Mouse (Mus musculus) midbrain, embryonic 15.5 days (tissue): ENCODE results near the gene Rps6kb2. TPM values are rescaled to one million over a fixed set of nuclear protein-coding genes. Genes with fewer than 3 reads are reported as not detected.
A peak's percentile ranks its signal among the peaks of the same experiment; 100 is the strongest.

Experiments used
- ATAC-seq: fragments of 200-750 bp; cut with Nextera tagmentation; replicated peaks from 2 replicates; pipeline ENCODE4 v1.8.0; 2017; ENCODE audit warnings: moderate TSS enrichment
- H3K27ac ChIP-seq: fragments of 300-500 bp; sonication (generic); 2 replicates; pipeline ENCODE4 v1.5.1; 2015; ENCODE audit warnings: mild to moderate bottlenecking, inconsistent platforms
- H3K27me3 ChIP-seq: fragments of 300-500 bp; sonication (generic); replicated peaks from 2 replicates; pipeline ENCODE4 v1.6.1; 2015; ENCODE audit warnings: inconsistent platforms
- H3K36me3 ChIP-seq: fragments of 300-500 bp; sonication (generic); replicated peaks from 2 replicates; pipeline ENCODE4 v1.6.1; 2015; ENCODE audit warnings: inconsistent platforms
- H3K4me1 ChIP-seq: fragments of 300-500 bp; sonication (generic); 2 replicates; pipeline ENCODE4 v1.6.1; 2015; ENCODE audit warnings: inconsistent platforms
- H3K4me2 ChIP-seq: fragments of 300-500 bp; sonication (generic); 2 replicates; pipeline ENCODE4 v1.6.1; 2015; ENCODE audit warnings: inconsistent platforms, mild to moderate bottlenecking, moderate library complexity
- H3K4me3 ChIP-seq: fragments of 300-500 bp; sonication (generic); 2 replicates; pipeline ENCODE4 v1.5.1; 2015; ENCODE audit warnings: mild to moderate bottlenecking, inconsistent platforms
- H3K9ac ChIP-seq: fragments of 300-500 bp; sonication (generic); 2 replicates; pipeline ENCODE4 v1.6.1; 2015; ENCODE audit warnings: mild to moderate bottlenecking, inconsistent platforms
- H3K9me3 ChIP-seq: fragments of 300-500 bp; sonication (generic); 2 replicates; pipeline ENCODE4 v1.6.1; 2016; ENCODE audit warnings: inconsistent platforms
- WGBS: fragments of 180-500 bp; shearing (Covaris S2); methylation state at CpG from one replicate; pipeline ENCODE4 v1.1.7; 2015; ENCODE audit warnings: mixed read lengths; 5-methylcytosine and 5-hydroxymethylcytosine counted together
- polyA plus RNA-seq: library from polyadenylated mRNA; unstranded; fragments of >200 nt; fragmentation: Nextera tagmentation; extraction: Ambion mirVana; gene quantifications from 2 replicates; pipeline ENCODE4 v1.2.1, GENCODE M21; 2015

The Rps6kb2 gene
- polyA plus RNA-seq, 1 experiment from 2014 or later: 60.7 TPM

GRCm38 (mm10) chr19:4164100-4164499 lies 946 bp upstream of the Rps6kb2 start:
- H3K27ac ChIP-seq: 0 out of 2 replicates have a peak overlapping the region, but pooled peaks have one; percentile 84
- ATAC-seq: no peak
- no peaks in the 10 kb centered on the region for H3K27me3 ChIP-seq
- WGBS: 84% methylated on average over 3 of the region's 3 CpGs
- peaks cover 9% of the 10 kb centered on the region for H3K36me3 ChIP-seq
- H3K4me1 ChIP-seq: peaks cover 21% of the 10 kb centered on the region
- no peak overlapping the region for H3K4me2 ChIP-seq
- no peak overlapping the region for H3K9ac ChIP-seq
- H3K4me3 ChIP-seq: no peak overlapping the region
- H3K9me3 ChIP-seq: no peaks in the 10 kb centered on the region

- Histone ChIP-seq H3K36me3 (peaks cover 15% of the 10 kb centered on the region), H3K9ac (peak overlapping the region; percentile 70), H3K4me1 (peaks cover 21% of the 10 kb centered on the region), H3K4me3 (peak overlapping the region; percentile 66), H3K9me3 (no peaks in the 10 kb centered on the region), H3K27me3 (no peaks in the 10 kb centered on the region), H3K27ac (peak overlapping the region; percentile 84), H3K4me2 (peak overlapping the region; percentile 92)
- ATAC-seq: peak; percentile 18
- whole genome bisulfite sequencing: 31% methylated on average over 4 of the region's 4 CpGs
Measured at GRCm38 (mm10) chr19:4163543-4163887, 361 bp upstream of the Rps6kb2 start.

GRCm38 (mm10) chr19:4159049-4159448 lies 4.1 kb downstream of the Rps6kb2 start:
- peaks cover 37% of the 10 kb centered on the region for H3K36me3 ChIP-seq
- no peaks in the 10 kb centered on the region for H3K27me3 ChIP-seq
- H3K9ac ChIP-seq: no peak overlapping the region
- no peak for ATAC-seq
- no peak overlapping the region for H3K4me2 ChIP-seq
- H3K4me3 ChIP-seq: no peak overlapping the region
- H3K27ac ChIP-seq: no peak overlapping the region
- H3K4me1 ChIP-seq: peaks cover 19% of the 10 kb centered on the region
- WGBS: 96% methylated on average over 8 of the region's 8 CpGs
- H3K9me3 ChIP-seq: no peaks in the 10 kb centered on the region

GRCm38 (mm10) chr19:4156771-4157170 lies 6.4 kb downstream of the Rps6kb2 start:
- WGBS: 86% methylated on average over 12 of the region's 12 CpGs
- peaks cover 2% of the 10 kb centered on the region for H3K4me1 ChIP-seq
- H3K9ac ChIP-seq: no peak overlapping the region
- H3K4me3 ChIP-seq: no peak overlapping the region
- no peaks in the 10 kb centered on the region for H3K27me3 ChIP-seq
- H3K4me2 ChIP-seq: no peak overlapping the region
- no peaks in the 10 kb centered on the region for H3K9me3 ChIP-seq
- ATAC-seq: no peak
- H3K36me3 ChIP-seq: peaks cover 37% of the 10 kb centered on the region
- no peak overlapping the region for H3K27ac ChIP-seq

- H3K27ac ChIP-seq: no peak overlapping the region
- no peak for ATAC-seq
- H3K4me2 ChIP-seq: no peak overlapping the region
- peaks cover 37% of the 10 kb centered on the region for H3K36me3 ChIP-seq
- H3K4me3 ChIP-seq: no peak overlapping the region
- H3K9ac ChIP-seq: no peak overlapping the region
- H3K9me3 ChIP-seq: no peaks in the 10 kb centered on the region
- H3K4me1 ChIP-seq: no peaks in the 10 kb centered on the region
- no peaks in the 10 kb centered on the region for H3K27me3 ChIP-seq
- 69% methylated on average over 20 of the region's 20 CpGs for WGBS
Measured at GRCm38 (mm10) chr19:4156073-4156579, 7.0 kb downstream of the Rps6kb2 start.

GRCm38 (mm10) chr19:4155223-4156072 lies 7.7 kb downstream of the Rps6kb2 start:
- Histone ChIP-seq H3K27ac (no peak overlapping the region), H3K9me3 (no peaks in the 10 kb centered on the region), H3K4me1 (no peaks in the 10 kb centered on the region), H3K4me3 (no peak overlapping the region), H3K9ac (no peak overlapping the region), H3K27me3 (no peaks in the 10 kb centered on the region), H3K4me2 (no peak overlapping the region), H3K36me3 (peaks cover 37% of the 10 kb centered on the region)
- ATAC-seq: no peak
- WGBS: 70% methylated on average over 6 of the region's 6 CpGs

GRCm38 (mm10) chr19:4154437-4155222 lies 8.5 kb downstream of the Rps6kb2 start:
- Histone ChIP-seq H3K36me3 (peaks cover 37% of the 10 kb centered on the region), H3K9ac (no peak overlapping the region), H3K27ac (no peak overlapping the region), H3K4me2 (no peak overlapping the region), H3K9me3 (no peaks in the 10 kb centered on the region), H3K27me3 (no peaks in the 10 kb centered on the region), H3K4me1 (peaks cover 5% of the 10 kb centered on the region), H3K4me3 (no peak overlapping the region)
- no peak for ATAC-seq
- WGBS: 87% methylated on average over 13 of the region's 13 CpGs

GRCm38 (mm10) chr19:4153232-4153654 lies 9.9 kb downstream of the Rps6kb2 start, which contains the start of gene Ptprcap:
Ptprcap (plus strand) TSS chr19:4153604.
- Histone ChIP-seq H3K27me3 (no peaks in the 10 kb centered on the region), H3K4me1 (peaks cover 14% of the 10 kb centered on the region), H3K36me3 (peaks cover 26% of the 10 kb centered on the region), H3K4me3 (no peak within 1 kb of the TSS), H3K4me2 (no peak within 1 kb of the TSS), H3K9ac (no peak within 1 kb of the TSS), H3K27ac (no peak within 1 kb of the TSS), H3K9me3 (no peaks in the 10 kb centered on the region)
- no peak for ATAC-seq
- 72% methylated on average over 11 of the region's 11 CpGs for WGBS

- Histone ChIP-seq H3K27me3 (no peaks in the 10 kb centered on the region), H3K36me3 (peaks cover 26% of the 10 kb centered on the region), H3K27ac (no peak overlapping the region), H3K9me3 (no peaks in the 10 kb centered on the region), H3K9ac (no peak overlapping the region), H3K4me3 (no peak overlapping the region), H3K4me1 (peaks cover 20% of the 10 kb centered on the region), H3K4me2 (no peak overlapping the region)
- ATAC-seq: no peak
- 86% methylated on average over 8 of the region's 8 CpGs for WGBS
Measured at GRCm38 (mm10) chr19:4152445-4153231, 10.5 kb downstream of the Rps6kb2 start.

- Histone ChIP-seq H3K4me2 (no peak overlapping the region), H3K9ac (no peak overlapping the region)
- WGBS: 85% methylated on average over 5 of the region's 5 CpGs
Measured at GRCm38 (mm10) chr19:4151898-4152297, 11.3 kb downstream of the Rps6kb2 start.

GRCm38 (mm10) chr19:4151488-4151860 lies 11.7 kb downstream of the Rps6kb2 start:
- Histone ChIP-seq H3K27me3 (no peaks in the 10 kb centered on the region), H3K4me3 (no peak overlapping the region), H3K4me1 (peaks cover 22% of the 10 kb centered on the region), H3K27ac (no peak overlapping the region), H3K9ac (no peak overlapping the region), H3K36me3 (peaks cover 15% of the 10 kb centered on the region), H3K9me3 (no peaks in the 10 kb centered on the region), H3K4me2 (no peak overlapping the region)
- ATAC-seq: no peak
- WGBS: 66% methylated on average over 5 of the region's 5 CpGs

More at GRCm38 (mm10) chr19:4151898-4152297, 11.3 kb downstream of the Rps6kb2 start:
- H3K36me3 ChIP-seq: peaks cover 20% of the 10 kb centered on the region
- no peak for ATAC-seq
- no peak overlapping the region for H3K4me3 ChIP-seq
- no peak overlapping the region for H3K27ac ChIP-seq
- no peaks in the 10 kb centered on the region for H3K27me3 ChIP-seq
- peaks cover 22% of the 10 kb centered on the region for H3K4me1 ChIP-seq
- H3K9me3 ChIP-seq: no peaks in the 10 kb centered on the region
